Mouse (Mus musculus): Measurements from ENCODE around the gene Thrb. TPM values are rescaled to one million over a fixed set of nuclear protein-coding genes. Genes with fewer than 3 reads are reported as not detected.

Thrb gene
- polyA plus RNA-seq, 1 experiment from 2014 or later: 0.32 TPM

DNA sequence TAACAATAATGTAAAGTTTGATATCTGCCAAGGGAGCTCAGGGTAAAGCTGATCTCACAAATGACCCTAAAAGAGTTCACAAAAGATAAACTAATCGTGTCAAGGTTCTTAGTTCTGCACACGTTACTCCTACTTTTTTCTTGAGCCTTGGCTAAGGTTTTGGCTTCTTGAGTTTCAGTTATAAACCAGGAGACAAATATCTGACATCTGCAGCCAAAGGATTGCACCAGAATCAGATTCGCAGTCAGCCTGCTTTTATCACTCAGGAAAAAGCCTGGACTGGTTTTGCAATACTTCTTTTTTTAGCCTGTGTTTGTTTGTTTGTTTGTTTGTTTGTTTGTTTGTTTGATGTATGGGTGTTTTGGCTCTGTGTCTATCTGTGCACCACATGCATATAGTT, 64.5 kb downstream of the Thrb start:
- WGBS: 90% methylated on average over 3 of the region's 3 CpGs
- Histone ChIP-seq H3K4me1 (replicated peaks; ENCODE audit: control insufficient read depth, insufficient read depth, low read length) (no peaks in the 10 kb centered on the region), H3K9me3 (ENCODE audit: control insufficient read depth, low read length) (no peaks in the 10 kb centered on the region), H3K9ac (ENCODE audit: low read length) (no peak overlapping the region), H3K36me3 (ENCODE audit: control insufficient read depth, insufficient read depth, low read length) (no peaks in the 10 kb centered on the region), H3K4me2 (ENCODE audit: low read depth, low read length, severe bottlenecking) (no peak overlapping the region), H3K27ac (ENCODE audit: low read depth, low read length) (no peak overlapping the region), H3K27me3 (ENCODE audit: control insufficient read depth, insufficient read depth, low read length) (no peaks in the 10 kb centered on the region), H3K4me3 (ENCODE audit: low read depth, low read length) (no peak overlapping the region)
- DNase-seq (ENCODE audit: low spot score): no peak
- ATAC-seq (replicated peaks; ENCODE audit: low FRiP score): no peak

DNA sequence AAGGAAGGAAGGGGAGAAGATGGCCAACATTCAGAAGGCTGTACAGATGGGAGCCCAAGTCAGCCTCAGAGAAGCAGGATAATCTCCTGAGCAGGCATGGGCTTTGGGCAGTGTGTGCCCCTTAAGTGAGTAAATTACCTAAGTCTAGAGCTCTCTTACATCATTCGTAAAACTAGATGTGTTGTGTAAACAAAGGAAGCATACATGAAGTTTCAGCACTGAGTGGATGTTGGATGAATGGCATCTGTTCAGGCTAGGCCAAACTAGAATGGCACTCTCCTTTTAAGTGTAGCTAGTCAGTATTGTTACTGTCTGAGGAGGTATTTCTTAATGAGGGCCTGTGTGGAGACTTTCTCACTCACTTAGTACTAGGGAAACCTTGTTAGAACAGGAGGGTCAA, 66.8 kb downstream of the Thrb start:
- DNase-seq (ENCODE audit: low spot score): no peak

DNA sequence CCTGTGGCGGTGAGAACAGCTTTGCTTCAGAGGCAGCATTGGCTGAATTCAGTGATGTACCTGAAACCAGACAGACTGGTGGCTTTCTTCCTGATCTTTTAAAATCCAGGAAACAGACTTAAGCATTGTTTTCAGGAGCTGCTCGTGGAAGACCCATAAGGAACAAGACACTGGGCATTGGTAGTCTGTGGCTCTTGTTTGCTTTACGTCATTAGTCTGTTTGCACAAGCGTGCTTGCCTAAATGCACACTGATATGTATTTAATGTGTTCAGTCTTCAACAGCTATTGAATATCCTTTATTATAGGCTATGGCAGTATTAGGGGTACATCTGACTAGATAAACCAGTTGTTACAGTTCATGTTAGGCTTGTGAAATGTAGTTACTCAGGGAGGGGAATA, 67.8 kb downstream of the Thrb start:
- no peak for ATAC-seq (replicated peaks; ENCODE audit: low FRiP score)
- Histone ChIP-seq H3K4me1 (replicated peaks; ENCODE audit: control insufficient read depth, insufficient read depth, low read length) (no peaks in the 10 kb centered on the region; the same call in 1 of the 2 replicates), H3K9ac (ENCODE audit: low read length) (no peak overlapping the region), H3K4me2 (ENCODE audit: low read depth, low read length, severe bottlenecking) (no peak overlapping the region), H3K4me3 (ENCODE audit: low read depth, low read length) (no peak overlapping the region), H3K27me3 (ENCODE audit: control insufficient read depth, insufficient read depth, low read length) (no peaks in the 10 kb centered on the region), H3K36me3 (ENCODE audit: control insufficient read depth, insufficient read depth, low read length) (no peaks in the 10 kb centered on the region), H3K27ac (ENCODE audit: low read depth, low read length) (no peak overlapping the region), H3K9me3 (ENCODE audit: control insufficient read depth, low read length) (no peaks in the 10 kb centered on the region)
- 88% methylated on average over 4 of the region's 4 CpGs for WGBS
- DNase-seq (ENCODE audit: low spot score): no peak

More for the DNA sequence above, 66.8 kb downstream of the Thrb start:
- Histone ChIP-seq H3K27me3 (ENCODE audit: control insufficient read depth, insufficient read depth, low read length) (no peaks in the 10 kb centered on the region), H3K9ac (ENCODE audit: low read length) (no peak overlapping the region), H3K9me3 (ENCODE audit: control insufficient read depth, low read length) (no peaks in the 10 kb centered on the region), H3K27ac (ENCODE audit: low read depth, low read length) (no peak overlapping the region), H3K4me2 (ENCODE audit: low read depth, low read length, severe bottlenecking) (no peak overlapping the region), H3K36me3 (ENCODE audit: control insufficient read depth, insufficient read depth, low read length) (no peaks in the 10 kb centered on the region), H3K4me1 (replicated peaks; ENCODE audit: control insufficient read depth, insufficient read depth, low read length) (no peaks in the 10 kb centered on the region; the same call in 1 of the 2 replicates), H3K4me3 (ENCODE audit: low read depth, low read length) (no peak overlapping the region)
- WGBS: 64% methylated on average over 1 of the region's 1 CpGs
- ATAC-seq (replicated peaks; ENCODE audit: low FRiP score): no peak

DNA sequence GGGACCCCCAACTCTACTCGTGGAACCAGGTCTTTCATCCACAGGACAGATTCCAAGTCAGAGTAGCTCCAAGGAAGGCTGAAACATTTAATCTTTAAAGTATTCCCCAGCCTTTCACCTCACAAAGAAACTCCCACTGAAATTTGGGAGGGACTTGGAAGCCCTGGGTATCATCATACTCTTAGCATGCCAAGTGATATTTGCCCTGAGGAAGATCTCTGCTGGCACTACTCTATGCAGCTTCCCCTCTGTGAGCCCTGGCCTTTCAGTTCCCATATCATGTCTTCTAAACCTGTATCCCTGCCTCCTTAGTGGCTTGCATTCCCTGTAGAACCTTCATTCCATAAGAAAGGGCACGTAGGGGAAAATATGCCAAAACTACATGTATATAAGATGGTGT, 68.8 kb downstream of the Thrb start:
- H3K27ac ChIP-seq (ENCODE audit: low read depth, low read length): no peak overlapping the region
- WGBS: 86% methylated on average over 2 of the region's 2 CpGs
- peaks cover 2% of the 10 kb centered on the region; the same call in 1 of the 2 replicates for H3K4me1 ChIP-seq (replicated peaks; ENCODE audit: control insufficient read depth, insufficient read depth, low read length)
- ATAC-seq (replicated peaks; ENCODE audit: low FRiP score) (no peak), DNase-seq (ENCODE audit: low spot score) (no peak)
- no peaks in the 10 kb centered on the region for H3K36me3 ChIP-seq (ENCODE audit: control insufficient read depth, insufficient read depth, low read length)
- no peak overlapping the region for H3K9ac ChIP-seq (ENCODE audit: low read length)
- no peak overlapping the region for H3K4me2 ChIP-seq (ENCODE audit: low read depth, low read length, severe bottlenecking)
- H3K4me3 ChIP-seq (ENCODE audit: low read depth, low read length): no peak overlapping the region
- no peaks in the 10 kb centered on the region for H3K9me3 ChIP-seq (ENCODE audit: control insufficient read depth, low read length)
- no peaks in the 10 kb centered on the region for H3K27me3 ChIP-seq (ENCODE audit: control insufficient read depth, insufficient read depth, low read length)

DNA sequence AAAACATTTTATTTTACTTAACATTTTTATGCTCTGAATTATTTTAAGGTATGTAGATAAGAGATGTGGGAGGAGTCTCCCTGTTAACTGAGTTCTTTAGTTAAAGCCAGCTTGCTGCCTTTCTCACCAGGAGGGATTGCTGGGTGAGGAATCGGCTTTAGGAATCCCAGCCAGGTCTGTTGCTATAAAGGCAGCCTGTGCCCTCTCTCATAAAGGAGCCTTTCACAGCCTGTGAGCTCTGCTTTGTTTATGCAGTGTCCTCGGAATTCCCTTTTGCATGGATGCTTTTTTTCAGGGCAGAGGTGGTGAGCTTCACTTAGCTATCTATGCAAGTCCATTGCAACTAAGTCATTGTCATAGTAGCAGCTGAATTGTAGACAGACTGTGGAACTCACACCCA, 71.0 kb downstream of the Thrb start:
- DNase-seq (ENCODE audit: low spot score): no peak

DNA sequence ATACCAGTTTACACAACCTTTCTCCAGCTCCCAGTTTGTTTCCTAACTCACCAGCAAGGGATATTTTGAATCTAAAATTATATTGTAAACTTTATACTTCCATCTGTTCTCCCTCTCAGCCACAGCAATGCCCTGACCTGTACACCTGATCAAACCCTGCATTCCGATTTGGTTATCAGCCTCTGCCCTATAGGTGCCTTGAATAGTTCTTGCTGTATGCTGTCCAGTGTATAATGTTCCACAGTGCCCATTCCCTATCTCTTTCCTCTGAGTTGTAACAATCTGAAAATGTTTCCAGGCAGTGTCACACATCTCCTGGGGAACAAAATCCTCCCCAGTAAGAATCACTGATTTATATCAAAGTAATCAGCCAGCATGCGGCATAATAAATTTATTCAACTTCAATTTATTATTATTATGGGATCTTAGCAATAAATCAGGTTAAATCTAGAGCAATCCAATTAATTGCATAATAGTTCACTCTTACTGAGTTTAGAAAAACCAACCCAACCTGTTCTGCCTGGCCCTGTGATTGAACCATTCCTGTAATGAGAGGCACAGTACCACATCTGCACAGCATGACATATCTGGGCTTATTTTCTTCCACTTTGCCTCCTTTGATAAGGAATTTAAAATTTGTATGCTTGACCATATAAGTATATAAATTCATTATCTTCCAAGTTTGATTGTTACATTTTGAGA, 73.2 kb downstream of the Thrb start:
- Histone ChIP-seq H3K27me3 (ENCODE audit: control insufficient read depth, insufficient read depth, low read length) (no peaks in the 10 kb centered on the region), H3K4me2 (ENCODE audit: low read depth, low read length, severe bottlenecking) (no peak overlapping the region), H3K4me3 (ENCODE audit: low read depth, low read length) (no peak overlapping the region), H3K9me3 (ENCODE audit: control insufficient read depth, low read length) (no peaks in the 10 kb centered on the region), H3K9ac (ENCODE audit: low read length) (no peak overlapping the region), H3K36me3 (ENCODE audit: control insufficient read depth, insufficient read depth, low read length) (no peaks in the 10 kb centered on the region), H3K27ac (ENCODE audit: low read depth, low read length) (no peak overlapping the region), H3K4me1 (replicated peaks; ENCODE audit: control insufficient read depth, insufficient read depth, low read length) (peaks cover 3% of the 10 kb centered on the region; the same call in 1 of the 2 replicates)
- DNase-seq (ENCODE audit: low spot score) (no peak), ATAC-seq (replicated peaks; ENCODE audit: low FRiP score) (no peak)
- 76% methylated on average over 2 of the region's 2 CpGs for WGBS

More for the DNA sequence above, 71.0 kb downstream of the Thrb start:
- peak; percentile 36; the same call in 1 of the 2 replicates for ATAC-seq (replicated peaks; ENCODE audit: low FRiP score)
- Histone ChIP-seq H3K4me2 (ENCODE audit: low read depth, low read length, severe bottlenecking) (no peak overlapping the region), H3K9ac (ENCODE audit: low read length) (no peak overlapping the region), H3K27ac (ENCODE audit: low read depth, low read length) (no peak overlapping the region), H3K27me3 (ENCODE audit: control insufficient read depth, insufficient read depth, low read length) (no peaks in the 10 kb centered on the region), H3K9me3 (ENCODE audit: control insufficient read depth, low read length) (no peaks in the 10 kb centered on the region), H3K36me3 (ENCODE audit: control insufficient read depth, insufficient read depth, low read length) (no peaks in the 10 kb centered on the region), H3K4me1 (replicated peaks; ENCODE audit: control insufficient read depth, insufficient read depth, low read length) (peaks cover 3% of the 10 kb centered on the region; the same call in 1 of the 2 replicates), H3K4me3 (ENCODE audit: low read depth, low read length) (no peak overlapping the region)
- WGBS: 0% methylated on average over 2 of the region's 2 CpGs

DNA sequence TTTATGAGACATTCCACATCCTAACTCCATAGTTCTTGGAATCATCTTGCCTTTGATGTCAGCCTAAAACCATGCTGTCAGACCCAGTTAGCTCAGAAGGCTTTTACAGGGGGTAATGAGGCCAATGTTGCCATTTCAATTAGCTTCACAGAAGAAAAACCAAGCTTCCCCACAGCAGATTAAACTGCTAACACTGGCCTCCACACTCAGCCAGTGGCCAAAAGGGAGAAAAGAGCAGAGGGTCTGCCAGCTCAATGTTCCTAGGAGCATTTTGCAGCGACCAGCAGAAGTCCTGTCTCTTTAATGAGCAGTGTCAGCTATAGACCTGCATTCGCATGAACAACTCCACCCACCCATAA, 73.7 kb downstream of the Thrb start:
- Histone ChIP-seq H3K9ac (ENCODE audit: low read length) (no peak overlapping the region), H3K27ac (ENCODE audit: low read depth, low read length) (no peak overlapping the region), H3K27me3 (ENCODE audit: control insufficient read depth, insufficient read depth, low read length) (no peaks in the 10 kb centered on the region), H3K36me3 (ENCODE audit: control insufficient read depth, insufficient read depth, low read length) (no peaks in the 10 kb centered on the region), H3K4me2 (ENCODE audit: low read depth, low read length, severe bottlenecking) (no peak overlapping the region), H3K4me3 (ENCODE audit: low read depth, low read length) (no peak overlapping the region), H3K4me1 (replicated peaks; ENCODE audit: control insufficient read depth, insufficient read depth, low read length) (peaks cover 3% of the 10 kb centered on the region; the same call in 1 of the 2 replicates), H3K9me3 (ENCODE audit: control insufficient read depth, low read length) (no peaks in the 10 kb centered on the region)
- no peak for DNase-seq (ENCODE audit: low spot score)
- ATAC-seq (replicated peaks; ENCODE audit: low FRiP score): 0 out of 2 replicates have a peak, but pooled peaks have one; percentile 33
- 47% methylated on average over 2 of the region's 2 CpGs for WGBS

DNA sequence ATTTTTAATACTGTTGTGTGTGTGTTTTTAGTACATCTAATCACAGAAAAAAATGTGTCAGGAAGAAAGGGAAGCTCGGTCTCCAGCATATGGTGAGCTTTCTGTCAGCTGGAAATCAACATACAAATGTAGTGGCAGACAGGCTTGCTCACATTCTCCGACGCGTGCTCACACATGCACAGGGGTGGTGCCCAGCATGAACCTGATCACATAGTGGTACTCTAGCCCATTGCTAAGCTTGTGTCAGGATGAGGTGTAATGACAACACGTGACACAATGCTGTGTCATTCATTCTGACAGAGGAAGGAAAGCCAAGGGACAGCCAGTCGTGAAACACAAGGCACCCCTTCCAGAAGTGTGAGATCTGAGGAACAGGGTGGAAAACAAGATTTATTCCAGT, 75.4 kb downstream of the Thrb start:
- H3K9ac ChIP-seq (ENCODE audit: low read length): no peak overlapping the region
- no peak overlapping the region for H3K27ac ChIP-seq (ENCODE audit: low read depth, low read length)
- WGBS: 82% methylated on average over 6 of the region's 6 CpGs
- ATAC-seq (replicated peaks; ENCODE audit: low FRiP score) (no peak), DNase-seq (ENCODE audit: low spot score) (no peak)
- no peaks in the 10 kb centered on the region for H3K36me3 ChIP-seq (ENCODE audit: control insufficient read depth, insufficient read depth, low read length)
- H3K4me3 ChIP-seq (ENCODE audit: low read depth, low read length): no peak overlapping the region
- no peak overlapping the region for H3K4me2 ChIP-seq (ENCODE audit: low read depth, low read length, severe bottlenecking)
- no peaks in the 10 kb centered on the region for H3K27me3 ChIP-seq (ENCODE audit: control insufficient read depth, insufficient read depth, low read length)
- H3K9me3 ChIP-seq (ENCODE audit: control insufficient read depth, low read length): no peaks in the 10 kb centered on the region
- H3K4me1 ChIP-seq (replicated peaks; ENCODE audit: control insufficient read depth, insufficient read depth, low read length): peaks cover 3% of the 10 kb centered on the region; the same call in 1 of the 2 replicates

DNA sequence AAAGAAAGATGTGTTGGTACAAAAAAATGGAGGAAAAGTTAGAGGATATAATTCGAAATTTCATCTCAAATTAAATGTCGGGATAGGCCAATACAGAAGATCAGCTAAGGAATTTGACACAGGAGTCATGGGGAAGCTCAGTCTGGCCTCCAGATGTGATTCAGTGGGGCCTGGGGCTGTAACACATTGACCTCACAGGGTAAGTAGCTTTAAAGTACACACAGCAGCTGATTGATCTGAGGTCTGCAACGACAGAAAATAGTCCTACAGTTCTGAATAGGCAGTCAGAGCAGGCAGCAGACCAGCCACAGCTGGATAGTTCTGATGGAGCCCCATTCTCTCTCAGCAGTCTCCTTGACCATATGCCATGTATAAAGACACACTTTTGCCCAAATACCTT, 80.8 kb downstream of the Thrb start:
- DNase-seq (ENCODE audit: low spot score): no peak
- H3K27me3 ChIP-seq (ENCODE audit: control insufficient read depth, insufficient read depth, low read length): no peaks in the 10 kb centered on the region
- no peak overlapping the region for H3K9ac ChIP-seq (ENCODE audit: low read length)
- no peaks in the 10 kb centered on the region for H3K4me1 ChIP-seq (replicated peaks; ENCODE audit: control insufficient read depth, insufficient read depth, low read length)
- H3K27ac ChIP-seq (ENCODE audit: low read depth, low read length): no peak overlapping the region
- ATAC-seq (replicated peaks; ENCODE audit: low FRiP score): no peak
- no peaks in the 10 kb centered on the region for H3K9me3 ChIP-seq (ENCODE audit: control insufficient read depth, low read length)
- WGBS: 40% methylated on average over 3 of the region's 3 CpGs
- H3K4me3 ChIP-seq (ENCODE audit: low read depth, low read length): no peak overlapping the region
- no peak overlapping the region for H3K4me2 ChIP-seq (ENCODE audit: low read depth, low read length, severe bottlenecking)
- H3K36me3 ChIP-seq (ENCODE audit: control insufficient read depth, insufficient read depth, low read length): no peaks in the 10 kb centered on the region
